Mouse (Mus musculus) spleen, postnatal 36 days (tissue): ENCODE data around the gene Klf1.
"Not testable (repeated sequence)": the region's sequence is repeated elsewhere in the genome, so short reads cannot be mapped to it uniquely, and the experiment has no call there.

ENCODE experiments used
- DNase-seq, 2 experiments: peaks; one replicate each; pipeline ENCODE4 v3.0.0; 2022; ENCODE audit warnings: low spot score in 2 of 2, mixed read lengths in 1 of 2

Gene Klf1

DNA sequence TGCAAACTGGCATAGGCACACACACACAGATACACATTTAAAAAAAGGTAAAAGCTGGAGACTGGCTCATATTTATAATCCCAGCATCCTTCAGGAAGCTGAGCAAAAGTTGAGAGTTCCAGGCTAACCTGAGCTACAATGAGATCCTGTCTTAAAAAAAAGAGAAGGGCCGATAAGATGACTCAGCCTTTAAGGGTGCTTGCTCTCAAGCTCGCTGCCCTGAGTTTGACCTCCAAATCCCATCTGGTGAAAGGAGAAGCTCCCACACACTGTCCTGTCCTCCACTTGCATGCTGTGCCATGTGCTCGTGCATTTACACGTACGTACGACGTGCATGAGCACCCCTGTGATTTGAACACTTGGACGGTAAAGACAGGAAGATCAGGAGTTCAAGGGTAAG, 5.8 kb downstream of the Klf1 start:
- no peak for DNase-seq

DNA sequence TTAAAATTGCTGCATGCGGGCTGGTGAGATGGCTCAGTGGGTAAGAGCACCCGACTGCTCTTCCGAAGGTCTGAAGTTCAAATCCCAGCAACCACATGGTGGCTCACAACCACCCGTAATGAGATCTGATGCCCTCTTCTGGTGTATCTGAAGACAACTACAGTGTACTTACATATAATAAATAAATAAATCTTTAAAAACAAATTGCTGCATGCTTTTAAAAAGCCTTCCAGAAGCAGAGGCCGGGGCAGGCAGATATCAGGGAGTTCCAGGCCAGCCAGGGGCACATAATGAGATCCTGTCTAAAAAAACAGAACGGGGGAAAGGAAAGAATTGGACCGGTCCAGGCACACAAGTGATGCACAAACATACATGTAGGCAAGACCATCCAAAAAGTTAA, 6.3 kb downstream of the Klf1 start:
- DNase-seq: not testable (repeated sequence)

DNA sequence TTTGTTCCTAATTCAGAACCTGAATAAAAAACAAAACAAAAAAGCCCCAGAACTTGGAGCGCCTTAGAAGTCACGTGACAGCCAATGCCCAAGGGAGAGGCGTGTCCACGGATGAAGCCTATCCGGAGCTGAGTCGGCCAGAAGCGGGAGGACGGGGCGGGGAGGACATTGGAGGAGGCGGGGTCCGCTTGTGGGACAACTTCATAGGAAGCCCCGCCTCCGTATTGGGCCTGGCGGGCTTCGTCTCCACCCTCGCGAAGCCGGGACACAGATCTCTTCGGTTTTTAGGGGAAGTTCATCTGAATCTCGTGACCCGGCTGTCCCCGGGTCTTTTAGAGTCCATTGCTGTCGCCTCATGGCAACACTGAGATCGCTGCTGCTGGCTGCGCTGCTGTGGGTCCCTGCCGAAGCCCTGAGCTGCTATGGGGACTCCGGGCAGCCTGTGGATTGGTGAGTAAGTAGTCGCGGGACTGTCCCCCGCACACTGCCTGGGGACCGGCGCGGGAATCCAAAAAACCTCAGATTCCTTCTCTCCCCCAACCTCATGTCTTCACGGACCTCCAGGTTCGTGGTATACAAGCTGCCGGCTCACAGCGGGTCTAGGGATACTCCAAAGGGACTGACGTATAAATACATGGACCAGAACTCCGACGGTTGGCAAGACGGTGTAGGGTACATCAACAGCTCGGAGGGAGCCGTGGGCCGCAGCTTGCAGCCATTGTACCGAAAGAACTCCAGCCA, 6.9 kb downstream of the Klf1 start, which contains the start of gene Dnase2a:
Gene Dnase2a, plus strand, starts transcription at position 140 of the 741 bp plus-strand sequence.
- peak; percentile 99 for DNase-seq

DNA sequence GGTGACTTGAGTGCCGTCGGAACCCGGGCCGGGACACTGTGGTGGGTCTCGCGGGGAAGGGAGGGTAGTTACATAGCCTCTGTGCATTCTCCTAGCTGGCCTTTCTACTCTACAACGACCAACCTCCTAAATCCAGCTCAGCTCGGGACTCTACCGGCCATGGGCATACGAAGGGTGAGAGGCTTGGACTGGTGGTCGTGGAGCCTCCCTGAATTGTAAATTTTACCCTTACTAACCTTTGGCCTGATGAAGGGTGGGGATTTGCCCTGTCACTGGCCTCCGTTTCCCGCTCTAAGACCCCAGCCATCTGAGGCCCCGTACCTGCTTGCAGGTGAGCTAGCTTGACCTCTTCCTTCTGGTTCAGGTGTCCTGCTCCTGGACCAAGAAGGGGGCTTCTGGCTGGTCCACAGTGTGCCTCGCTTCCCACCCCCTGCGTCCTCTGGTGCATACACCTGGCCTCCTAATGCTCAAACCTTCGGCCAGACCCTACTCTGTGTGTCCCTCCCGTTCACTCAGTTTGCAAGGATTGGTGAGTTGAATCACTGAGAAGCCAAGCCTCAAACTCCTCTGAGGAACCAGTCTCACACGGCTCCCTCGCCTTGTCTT, 7.5 kb downstream of the Klf1 start:
- no peak for DNase-seq

DNA sequence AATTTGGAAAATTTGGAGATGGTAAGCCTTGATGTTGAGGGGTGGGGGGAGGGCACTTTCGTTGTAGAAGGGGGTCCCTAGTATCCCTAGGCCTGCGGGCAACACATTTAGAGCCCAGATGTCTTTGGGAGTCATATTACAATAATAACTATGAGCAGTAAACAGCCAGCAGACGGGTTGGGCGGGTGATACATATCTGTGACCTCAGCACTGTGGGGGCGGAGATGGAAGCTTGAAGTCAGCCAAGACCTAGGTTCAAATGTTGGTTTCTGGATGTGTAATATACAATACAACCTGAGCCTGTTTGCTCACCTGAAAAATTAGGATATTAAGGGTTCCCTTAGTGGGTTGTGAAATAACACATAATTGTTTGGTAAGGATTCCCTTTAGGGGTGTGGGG, 8.2 kb downstream of the Klf1 start:
- peak in 1 of 2 experiments; percentile 39 for DNase-seq

DNA sequence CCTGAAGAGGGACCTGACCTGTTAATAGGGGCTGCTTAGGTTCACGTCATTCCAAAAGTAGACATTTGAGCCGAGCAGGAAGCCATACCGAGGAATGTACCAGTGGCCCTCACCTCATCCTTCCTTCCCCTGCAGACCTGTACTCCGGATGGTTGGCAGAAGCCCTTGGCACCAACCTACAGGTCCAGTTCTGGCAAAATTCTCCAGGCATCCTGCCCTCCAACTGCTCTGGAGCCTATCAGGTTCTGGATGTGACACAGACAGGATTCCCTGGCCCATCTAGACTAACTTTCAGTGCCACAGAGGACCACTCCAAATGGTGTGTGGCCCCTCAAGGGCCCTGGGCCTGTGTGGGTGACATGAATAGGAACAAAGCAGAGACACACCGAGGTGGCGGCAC, 8.8 kb downstream of the Klf1 start:
- DNase-seq: no peak

DNA sequence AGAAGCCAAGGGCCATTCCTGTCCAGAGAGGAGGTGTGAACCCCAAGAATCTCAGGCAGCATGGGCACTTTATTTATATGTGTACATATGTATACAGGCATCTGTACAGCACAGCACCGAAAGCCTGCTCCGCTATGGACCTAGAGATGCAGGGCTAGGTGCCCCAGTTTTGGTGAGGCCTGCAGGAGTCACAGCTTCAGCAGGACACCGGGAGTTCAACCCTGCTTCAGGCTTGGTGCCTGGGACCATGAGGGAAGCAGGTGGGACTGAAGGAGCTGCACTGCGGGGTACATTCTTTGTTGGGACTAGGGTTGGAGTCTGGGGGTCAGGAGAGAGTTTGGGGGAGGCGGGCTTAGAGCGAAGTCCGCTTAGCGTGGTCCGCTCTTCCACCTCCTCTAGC, 10.1 kb downstream of the Klf1 start:
- DNase-seq: no peak

DNA sequence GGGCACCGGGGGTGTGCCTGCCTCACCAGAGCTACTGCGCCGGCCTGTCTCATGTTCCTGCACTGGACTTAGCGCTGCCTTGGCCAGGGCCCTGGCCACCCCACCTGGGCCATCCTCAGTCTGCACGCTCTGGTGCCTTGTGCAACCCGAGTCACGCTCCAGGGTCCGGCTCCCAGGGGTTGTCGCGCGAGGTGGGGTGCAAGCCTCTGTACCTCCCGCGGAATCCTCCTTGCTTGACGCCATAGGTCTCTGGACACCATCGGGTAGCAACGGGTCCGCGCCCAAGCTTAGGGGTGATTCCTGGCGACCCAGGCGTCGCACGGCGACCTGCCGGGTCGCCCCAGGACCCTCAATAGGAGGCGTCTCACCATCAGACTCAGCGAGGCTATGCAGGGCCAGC, 10.7 kb downstream of the Klf1 start:
- DNase-seq: peak in 1 of 2 experiments; percentile 11

DNA sequence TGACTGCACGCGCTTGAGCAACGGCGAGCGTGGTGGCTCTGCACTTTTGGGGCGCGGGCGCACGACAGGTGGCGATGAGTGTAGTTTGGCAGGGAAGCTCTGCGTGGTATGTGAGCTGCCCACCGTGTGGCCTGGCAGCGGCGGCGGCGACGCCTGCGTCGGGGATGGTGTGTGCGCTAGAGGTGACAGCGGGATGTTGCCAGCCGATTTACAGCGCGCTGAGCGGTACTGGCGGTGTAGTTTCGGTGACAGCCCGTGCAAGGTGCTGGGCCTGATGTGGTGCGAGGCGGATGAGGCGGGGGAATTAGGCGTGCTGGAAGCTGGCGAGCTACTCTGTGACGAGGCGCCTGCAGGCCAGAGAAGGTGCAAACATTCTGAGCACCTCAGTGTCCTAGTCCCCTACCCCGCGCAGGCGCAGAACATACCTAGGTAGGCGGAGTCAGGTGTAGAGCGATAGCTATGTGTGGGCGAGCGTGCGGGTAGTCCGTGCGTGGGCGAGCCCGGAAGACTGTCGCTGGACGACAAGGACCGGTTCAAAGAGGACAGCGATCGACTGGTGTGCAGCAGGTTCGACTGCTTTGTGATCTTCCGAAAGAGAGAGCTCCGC, 11.3 kb downstream of the Klf1 start:
- DNase-seq: peak; percentile 92 to 93

DNA sequence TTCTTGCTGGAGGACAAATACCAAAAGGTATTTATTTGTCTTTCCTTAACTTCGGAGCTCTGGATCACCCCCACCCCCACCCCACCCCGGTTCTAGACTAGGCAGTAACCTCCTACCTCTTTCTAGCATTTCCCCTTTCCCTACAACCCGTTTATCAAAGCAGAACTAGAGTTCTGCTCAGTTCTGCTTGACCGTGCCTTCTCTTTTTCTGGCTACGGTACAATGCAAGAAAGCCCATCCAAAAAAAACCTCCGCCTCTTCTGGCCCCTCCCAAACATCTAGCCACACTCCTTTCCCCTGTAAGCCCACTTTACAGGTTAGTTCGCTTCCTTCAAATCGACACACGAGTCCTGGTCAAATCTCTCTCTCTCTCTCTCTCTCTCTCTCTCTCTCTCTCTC, 11.8 kb downstream of the Klf1 start:
- peak; percentile 60 to 66 for DNase-seq

DNA sequence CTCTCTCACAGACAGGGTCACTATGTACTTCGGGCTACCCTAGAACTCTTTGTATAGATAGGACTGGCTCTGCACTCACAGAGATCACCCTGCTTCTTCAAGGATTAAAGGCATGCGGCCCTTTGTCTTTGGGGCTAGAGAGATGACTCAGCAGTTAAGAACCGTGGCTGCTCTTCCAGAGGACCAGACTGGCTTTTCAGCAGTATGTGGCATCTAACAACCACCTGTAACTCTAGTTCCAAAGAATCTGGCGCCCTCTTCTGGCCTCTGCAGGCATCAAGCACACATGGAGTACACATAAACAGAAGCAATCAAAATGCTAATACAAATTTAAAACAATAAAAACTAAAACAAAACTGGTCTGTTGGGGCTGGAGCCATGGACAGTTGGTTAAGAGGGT, 12.2 kb downstream of the Klf1 start:
- peak; percentile 42 to 62 for DNase-seq

DNA sequence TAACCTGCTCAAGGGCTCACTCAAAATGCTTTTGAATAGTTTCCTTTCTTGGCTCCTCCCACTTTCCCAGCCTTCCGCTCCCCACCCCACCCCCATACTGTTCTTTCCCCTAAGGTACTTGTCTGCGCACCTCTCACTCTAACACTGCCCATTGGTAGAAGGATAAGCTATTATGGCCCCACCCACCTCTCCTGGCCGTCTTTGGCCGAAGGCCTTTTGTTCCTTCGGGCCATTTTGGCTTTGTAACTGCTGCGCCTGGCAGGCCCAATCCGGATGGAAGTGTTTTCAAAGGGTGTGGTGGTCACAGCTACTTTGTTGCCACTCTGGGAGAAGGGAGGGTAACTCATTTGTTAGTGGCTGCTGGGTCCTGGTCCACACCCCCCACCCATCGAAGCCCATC, 13.5 kb downstream of the Klf1 start:
- no peak for DNase-seq

DNA sequence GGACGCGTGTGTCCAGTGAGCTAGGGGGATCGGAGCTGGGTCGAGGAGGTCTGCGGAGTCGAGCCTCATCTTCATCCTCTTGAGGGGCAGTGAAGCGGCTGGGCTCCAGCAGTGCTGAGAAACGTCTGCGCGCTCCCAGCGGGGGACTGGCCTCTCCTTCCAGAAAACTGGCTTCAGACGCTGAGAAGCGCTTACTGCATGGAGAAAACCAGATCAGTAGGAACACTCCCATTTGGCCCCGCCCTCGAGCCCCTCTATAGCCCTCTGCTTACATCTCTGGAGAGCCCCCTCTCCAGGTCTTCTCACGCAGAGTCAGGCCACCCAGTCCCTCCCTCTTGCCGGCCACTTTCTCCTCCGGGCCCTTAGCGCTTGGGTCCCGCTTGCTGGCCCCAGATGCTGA, 16.1 kb downstream of the Klf1 start:
- DNase-seq: no peak

DNA sequence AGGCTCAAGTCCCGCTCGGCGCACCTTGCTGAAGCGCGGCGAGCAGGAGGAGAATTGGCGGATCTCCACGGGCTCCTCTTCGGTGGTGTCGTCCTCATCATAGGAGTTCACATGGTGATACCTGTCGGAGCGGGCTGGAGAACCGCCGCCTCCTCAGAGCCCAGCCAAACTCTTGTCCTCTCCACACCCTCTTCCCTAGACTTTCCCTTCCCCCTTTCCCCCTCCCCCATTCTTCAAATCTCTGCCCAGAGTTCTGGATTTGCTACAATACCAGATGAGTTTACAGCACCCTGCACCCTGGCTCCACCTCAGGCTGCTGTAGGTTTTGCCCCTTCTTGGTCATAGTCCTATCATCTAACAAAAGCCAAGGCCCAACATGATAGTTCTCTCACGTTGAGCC, 16.9 kb downstream of the Klf1 start:
- DNase-seq: no peak

DNA sequence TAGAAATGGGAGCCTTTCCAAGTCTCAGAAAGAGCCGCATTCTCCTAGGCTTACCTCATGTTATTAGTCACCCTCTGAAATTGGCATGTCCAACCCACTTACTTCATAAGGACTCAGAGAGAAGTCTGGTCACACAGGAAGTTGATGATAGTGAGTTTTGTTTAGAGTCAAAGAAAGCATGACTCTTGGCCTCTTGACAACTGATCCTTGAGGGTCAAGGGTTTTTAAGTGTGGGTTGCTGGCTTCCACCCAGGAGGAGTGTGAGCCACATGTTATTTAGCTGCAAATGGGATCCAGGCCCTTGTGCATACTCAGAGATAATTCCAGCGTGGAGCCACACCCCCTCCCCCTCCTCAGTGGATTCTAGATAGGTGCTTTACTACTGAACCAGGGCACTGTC, 19.9 kb downstream of the Klf1 start:
- DNase-seq: no peak

DNA sequence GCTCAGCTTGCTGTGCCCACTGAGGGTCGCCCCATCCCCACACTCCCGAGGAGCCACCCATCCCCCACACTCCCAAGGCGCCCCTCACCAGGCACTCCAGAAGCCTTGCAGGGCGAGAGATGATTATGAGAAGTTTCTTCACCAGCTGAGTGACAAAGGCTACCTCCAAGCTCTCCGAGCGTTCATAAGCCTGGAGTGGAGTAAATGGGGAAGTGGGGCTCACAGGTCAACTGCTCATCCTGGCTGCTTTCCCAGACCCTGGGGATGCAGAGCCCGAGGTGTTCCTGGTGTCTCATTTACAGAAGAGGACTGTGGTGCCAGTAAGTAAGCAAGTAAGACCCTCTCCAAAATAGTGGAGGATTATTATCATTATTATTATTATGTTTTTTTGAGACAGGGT, 23.8 kb downstream of the Klf1 start:
- no peak for DNase-seq

DNA sequence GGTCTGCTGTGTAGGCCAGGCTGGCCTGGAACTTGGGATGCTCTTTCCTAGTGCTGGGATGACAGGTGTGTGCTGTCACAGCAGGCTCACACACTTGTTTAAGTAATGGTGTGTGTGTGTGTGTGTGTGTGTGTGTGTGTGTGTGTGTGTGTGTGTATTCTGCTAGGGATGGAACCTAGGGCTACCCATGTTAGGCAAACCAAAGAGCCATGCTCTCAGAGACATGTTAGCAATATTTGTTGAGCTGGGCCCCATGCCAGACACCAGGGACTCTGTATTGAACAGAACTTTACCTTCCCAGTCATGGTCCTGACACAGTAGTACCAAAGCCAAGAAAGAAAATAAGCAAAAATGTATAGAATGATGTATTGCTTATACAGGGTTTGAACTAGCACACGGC, 25.8 kb downstream of the Klf1 start:
- DNase-seq: no peak

DNA sequence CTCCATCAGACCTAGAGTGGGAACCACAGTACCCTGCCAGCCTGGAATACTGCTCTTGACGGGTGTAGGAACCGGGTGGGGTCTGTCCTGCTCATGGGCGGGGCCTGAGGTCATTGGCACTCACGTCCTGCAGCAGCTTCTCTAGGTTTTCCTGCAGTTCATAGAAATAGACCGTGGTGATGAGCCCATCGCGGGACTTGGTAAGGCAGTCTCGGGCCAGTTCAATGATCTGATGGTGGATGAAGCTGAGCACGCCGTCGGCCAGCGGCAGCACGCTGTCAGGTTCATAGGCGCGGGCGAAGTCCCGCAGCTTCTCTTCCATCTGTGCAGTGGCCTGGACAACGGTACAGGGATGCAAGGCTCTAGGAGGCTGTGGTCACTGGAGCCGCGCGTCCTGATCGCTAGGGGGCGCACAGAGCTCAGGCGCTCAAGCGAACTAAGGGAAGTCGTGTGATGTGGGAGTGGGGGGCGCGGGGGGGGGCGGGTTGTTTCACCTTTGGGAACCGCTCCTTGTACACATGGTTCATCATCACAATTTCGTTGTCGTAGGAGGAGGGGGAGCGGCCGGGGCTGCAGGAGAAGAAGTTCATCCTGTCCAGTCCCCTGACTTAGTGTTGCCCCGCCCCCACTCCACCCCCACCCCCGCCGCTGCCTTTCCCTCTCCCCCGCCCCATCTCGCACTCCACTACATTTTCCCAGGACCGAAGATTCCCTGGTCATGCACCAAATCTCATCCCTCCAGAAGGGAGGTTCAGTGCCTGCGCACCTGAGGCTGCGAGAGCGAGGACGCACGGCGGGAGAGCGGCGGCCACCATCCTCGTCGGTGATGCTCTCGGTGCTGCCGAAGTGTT, 27.0 kb downstream of the Klf1 start:
- DNase-seq: peak; percentile 37 to 44

DNA sequence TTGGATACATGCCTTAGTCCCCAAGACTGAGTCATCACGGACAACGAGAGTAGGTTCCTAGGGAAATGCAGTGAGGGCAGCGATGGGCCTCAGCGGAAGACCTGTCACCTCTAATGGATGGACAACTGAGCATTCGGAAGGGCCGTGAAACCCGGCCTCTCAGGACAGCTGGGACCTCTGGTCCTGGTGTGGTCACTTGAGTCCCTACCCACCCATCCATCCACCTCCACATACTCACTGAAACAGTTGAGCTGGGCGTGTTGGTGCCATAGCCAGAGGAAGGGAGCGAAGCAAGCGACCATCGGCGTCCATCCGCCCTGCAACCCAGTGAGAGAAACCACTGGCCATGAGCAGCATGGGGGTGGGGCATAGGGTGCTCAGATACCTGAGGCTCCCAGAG, 28.9 kb downstream of the Klf1 start:
- no peak for DNase-seq

DNA sequence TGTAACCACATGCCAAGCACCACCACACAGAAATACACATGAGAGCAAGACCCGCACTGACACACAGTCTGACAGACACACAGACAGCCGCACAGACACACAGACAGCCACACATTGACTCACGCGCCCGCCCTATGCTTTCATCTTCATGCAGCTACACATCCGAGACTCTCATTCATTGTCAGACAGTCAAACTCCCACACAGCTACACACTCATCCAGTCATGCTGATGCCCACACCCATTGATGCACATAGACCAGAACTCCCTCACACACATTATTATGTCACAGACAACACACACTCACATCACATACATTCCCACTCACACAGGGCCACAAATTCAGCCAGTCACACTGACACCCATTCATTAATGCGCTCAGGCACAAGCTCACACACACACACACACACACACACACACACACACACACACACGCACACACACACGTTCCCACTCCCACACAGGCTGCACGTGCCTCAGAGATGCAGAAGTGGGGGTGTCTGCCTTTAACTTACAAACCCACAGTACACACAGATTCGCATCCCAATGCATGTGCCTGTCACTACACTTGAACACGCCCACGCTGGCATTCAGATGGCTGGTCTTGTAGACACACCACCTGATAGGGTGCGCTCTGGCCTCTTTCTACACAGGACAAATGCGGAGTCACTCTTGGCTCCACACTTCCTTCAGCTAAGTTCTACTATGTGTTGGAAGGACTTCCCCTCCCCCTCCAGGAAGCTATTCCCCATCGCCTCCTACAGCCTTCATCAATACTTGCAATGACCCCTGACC, 32.2 kb downstream of the Klf1 start:
- no peak for DNase-seq

DNA sequence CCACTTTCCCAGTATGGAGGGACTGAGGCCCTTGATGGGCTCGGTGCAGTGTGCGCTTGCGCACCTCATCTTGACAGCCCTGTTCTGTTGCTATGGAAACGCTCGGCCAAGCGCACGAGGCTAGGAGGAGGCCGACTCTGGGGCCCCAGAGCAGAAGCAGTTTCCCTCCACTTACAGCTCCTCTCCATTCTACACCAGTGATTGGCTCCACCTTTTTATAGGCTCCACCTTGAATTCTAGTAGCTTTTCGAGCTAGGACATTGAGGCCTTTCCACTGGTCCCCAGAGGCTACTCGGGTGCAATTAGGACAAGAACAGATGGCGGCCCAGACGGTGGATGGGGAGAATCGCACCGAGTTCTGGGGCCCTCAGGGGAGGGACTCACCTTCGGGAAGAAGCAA, 33.1 kb downstream of the Klf1 start:
- DNase-seq: no peak
